Mouse (Mus musculus) heart, adult 2 months (tissue): ENCODE results near the gene Wwox. TPM values are rescaled to one million over a fixed set of nuclear protein-coding genes. Genes with fewer than 3 reads are reported as not detected.

Source experiments
- DNase-seq, 2 experiments: peaks; one replicate each; pipeline ENCODE4 v3.0.0; 2021
- H3K27ac ChIP-seq: fragments of 200-600 bp; 2 replicates; pipeline ENCODE4 v1.8.1; 2022
- H3K27me3 ChIP-seq: fragments of 200-500 bp; 2 replicates; pipeline ENCODE4 v1.6.1; 2012; ENCODE audit warnings: mild to moderate bottlenecking, low read length, inconsistent platforms, mixed read lengths; ENCODE audit not compliant: control insufficient read depth, insufficient read depth
- H3K36me3 ChIP-seq: fragments of 200-500 bp; 2 replicates; pipeline ENCODE4 v1.6.1; 2012; ENCODE audit warnings: low read length, inconsistent platforms; ENCODE audit not compliant: control insufficient read depth, insufficient read depth
- H3K4me1 ChIP-seq: fragments of 200-500 bp; 2 replicates; pipeline ENCODE4 v1.6.1; 2011; ENCODE audit warnings: low read length; ENCODE audit not compliant: control insufficient read depth, insufficient read depth
- H3K4me3 ChIP-seq: fragments of 200-600 bp; 2 replicates; pipeline ENCODE4 v1.8.1; 2022
- H3K79me2 ChIP-seq: fragments of 200-500 bp; replicated peaks from 2 replicates; pipeline ENCODE4 v1.6.1; 2012; ENCODE audit warnings: mild to moderate bottlenecking, inconsistent platforms, low read length, moderate library complexity, mixed read lengths; ENCODE audit not compliant: control insufficient read depth, insufficient read depth
- H3K9ac ChIP-seq: fragments of 200-500 bp; 2 replicates; pipeline ENCODE4 v1.6.1; 2012; ENCODE audit warnings: low read depth, mild to moderate bottlenecking, control low read depth, inconsistent platforms, low read length, mixed read lengths
- CTCF ChIP-seq: fragments of 200-600 bp; IDR thresholded peaks from 2 replicates; pipeline ENCODE4 v1.8.1; 2022; ENCODE audit warnings: antibody characterized with exemption, mild to moderate bottlenecking, moderate library complexity
- EP300 ChIP-seq: fragments of 200-500 bp; IDR thresholded peaks from 2 replicates; pipeline ENCODE4 v1.6.1; 2011; ENCODE audit warnings: low read depth, low read length, control low read depth; ENCODE audit not compliant: insufficient read depth
- POLR2A ChIP-seq: fragments of 200-500 bp; IDR thresholded peaks from 2 replicates; pipeline ENCODE4 v1.6.1; 2011; ENCODE audit warnings: mild to moderate bottlenecking, low read depth, low read length, control low read depth; ENCODE audit not compliant: insufficient read depth
- WGBS: fragments of 180-500 bp; shearing (Covaris S2); methylation state at CpG from one replicate; pipeline ENCODE4 v1.1.7; 2018; 5-methylcytosine and 5-hydroxymethylcytosine counted together
- intact Hi-C: fragments of 180-260 bp; cut with DNase I; formaldehyde crosslinking; loops from one replicate; pipeline ENCODE4 v1.15.1; 2025
- polyA plus RNA-seq: library from polyadenylated mRNA; depleted of rRNA; stranded (reverse); fragments of >200 nt; gene quantifications from 2 replicates; pipeline ENCODE4 v1.2.3, GENCODE M21; 2012
- total RNA-seq, 2 experiments: library from RNA; stranded (reverse); gene quantifications; 2 replicates each; pipeline ENCODE4 v1.2.3; 2021

Wwox gene
- total and polyA plus RNA-seq, 3 experiments, result 3.3 to 4.6 (median 4.6) TPM

DNA sequence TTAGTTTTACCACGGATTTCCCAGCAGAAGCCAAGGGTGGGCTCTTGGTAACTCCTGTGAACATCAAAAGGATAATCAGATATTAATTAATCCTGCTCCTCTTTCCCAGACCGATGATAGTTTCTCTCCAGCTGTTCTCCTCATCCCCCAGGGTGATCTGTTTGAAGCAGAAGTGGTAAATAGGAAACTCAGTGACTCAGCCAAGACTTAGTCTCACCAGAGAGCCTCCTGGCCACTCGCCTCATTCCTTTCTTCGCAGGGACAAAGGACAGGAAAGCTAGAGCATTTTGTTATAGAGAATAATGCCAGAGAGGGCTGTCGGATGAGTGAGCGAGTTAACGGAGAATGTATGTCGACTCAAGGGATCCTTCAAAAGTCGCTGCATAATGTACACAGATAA, 798.1 kb downstream of the Wwox start:
- WGBS, result 43% methylated on average over 9 of the region's 9 CpGs
- H3K4me1 ChIP-seq, result no peaks in the 10 kb centered on the region
- intact Hi-C loops, result no loop called here

DNA sequence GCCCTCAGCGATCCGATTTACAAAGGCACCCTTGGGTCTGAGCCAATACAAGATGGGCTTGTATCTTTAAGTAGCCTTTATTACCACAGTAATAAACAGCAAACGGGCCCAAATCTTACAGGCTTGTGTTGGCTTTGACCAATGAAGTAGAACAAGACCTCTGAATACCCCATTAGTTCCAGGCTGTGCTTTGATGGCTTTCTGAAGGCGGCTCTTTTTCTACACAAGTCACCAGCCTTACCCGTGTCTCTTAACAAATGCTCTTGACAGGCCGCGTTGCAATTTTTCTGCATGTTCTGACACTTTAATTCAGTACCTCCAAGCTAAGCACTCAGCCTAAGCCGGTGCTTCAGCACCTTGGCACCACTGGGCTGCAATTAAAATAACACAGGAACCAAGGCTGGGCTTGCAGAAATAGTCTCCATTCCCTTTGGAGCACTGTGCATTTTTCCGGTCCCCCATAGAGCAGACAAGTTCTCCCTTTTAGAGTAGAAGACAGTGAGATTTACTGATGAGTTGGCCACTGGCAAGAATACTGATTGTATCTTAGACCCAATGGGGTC, 804.1 kb downstream of the Wwox start:
- Histone ChIP-seq H3K4me1 (no peaks in the 10 kb centered on the region), H3K9ac (no peak overlapping the region), H3K27me3 (no peaks in the 10 kb centered on the region), H3K79me2 (no peaks in the 10 kb centered on the region), H3K36me3 (no peaks in the 10 kb centered on the region), H3K27ac (no peak overlapping the region), H3K4me3 (no peak overlapping the region)
- intact Hi-C loops, result no loop called here
- TF ChIP-seq POLR2A (no peak), EP300 (no peak), CTCF (no peak)
- WGBS, result 89% methylated on average over 9 of the region's 9 CpGs
- DNase-seq, result no peak

More for the DNA sequence above, 798.1 kb downstream of the Wwox start:
- TF ChIP-seq POLR2A, result no peak
- TF ChIP-seq CTCF, result no peak
- no peak for TF ChIP-seq EP300
- H3K9ac ChIP-seq, result no peak overlapping the region
- no peaks in the 10 kb centered on the region for H3K79me2 ChIP-seq
- H3K27ac ChIP-seq, result no peak overlapping the region
- H3K27me3 ChIP-seq, result no peaks in the 10 kb centered on the region
- H3K36me3 ChIP-seq, result no peaks in the 10 kb centered on the region
- H3K4me3 ChIP-seq, result no peak overlapping the region
- DNase-seq, result peak in 1 of 2 experiments; percentile 10

DNA sequence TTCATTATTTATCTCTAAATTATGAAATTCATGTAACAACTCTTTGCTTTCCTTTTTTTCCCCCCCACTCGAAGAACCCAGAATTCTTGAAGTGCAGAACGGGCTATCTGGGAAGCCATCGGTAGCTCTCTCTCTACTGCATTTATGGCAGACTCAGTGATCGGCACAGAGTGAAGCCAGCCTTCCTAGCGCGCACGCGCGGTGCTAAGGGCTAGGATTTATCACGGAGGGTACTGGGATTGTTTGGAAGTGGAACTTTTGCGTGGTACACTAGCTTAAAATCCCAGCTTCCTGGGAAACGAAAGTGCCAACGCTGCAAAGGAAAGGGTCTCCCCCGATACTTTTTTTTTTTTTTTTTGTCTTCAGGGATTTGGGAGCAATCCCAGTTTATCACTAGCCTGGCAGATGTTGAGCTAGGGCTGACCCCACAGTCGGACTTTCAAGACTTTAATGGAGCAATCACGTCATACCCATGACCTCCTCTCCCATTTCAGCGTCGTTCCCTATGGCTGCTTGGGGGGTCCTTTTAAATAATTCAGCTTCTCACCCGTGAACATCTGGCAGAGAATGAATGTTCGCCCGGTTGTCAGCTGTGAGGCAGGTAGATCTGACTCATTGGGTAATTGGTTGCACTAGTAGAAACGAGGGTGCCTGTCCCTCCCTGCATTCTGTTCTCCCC, 810.4 kb downstream of the Wwox start:
- Histone ChIP-seq H3K4me3 (no peak overlapping the region), H3K79me2 (no peaks in the 10 kb centered on the region), H3K9ac (no peak overlapping the region), H3K27me3 (no peaks in the 10 kb centered on the region), H3K4me1 (no peaks in the 10 kb centered on the region; the same call in 1 of the 2 replicates), H3K36me3 (no peaks in the 10 kb centered on the region), H3K27ac (no peak overlapping the region)
- TF ChIP-seq EP300 (no peak), POLR2A (no peak), CTCF (no peak)
- peak in 1 of 2 experiments; percentile 26 for DNase-seq
- intact Hi-C loops, result no loop called here
- 54% methylated on average over 22 of the region's 22 CpGs for WGBS

DNA sequence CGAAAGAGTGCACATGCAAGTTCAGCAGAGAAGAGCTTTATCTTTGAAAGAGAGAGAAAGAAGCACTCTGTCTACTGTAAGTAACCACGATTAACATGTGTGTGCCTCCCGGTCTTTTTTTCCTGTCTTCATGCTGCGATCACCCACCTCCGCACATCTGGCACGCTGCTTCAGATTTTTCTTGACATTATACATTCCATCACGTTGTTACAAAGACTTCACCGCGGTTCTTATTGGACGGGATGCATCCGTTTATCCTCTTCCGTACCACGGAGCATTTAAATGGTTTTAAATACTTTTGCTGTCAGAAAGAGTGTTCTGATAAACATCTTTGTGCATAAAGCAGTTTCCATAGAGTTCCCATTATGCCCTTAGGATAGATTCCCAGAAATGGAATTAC, 816.1 kb downstream of the Wwox start:
- Histone ChIP-seq H3K4me3 (no peak overlapping the region), H3K27me3 (no peaks in the 10 kb centered on the region), H3K79me2 (no peaks in the 10 kb centered on the region), H3K9ac (no peak overlapping the region), H3K4me1 (no peaks in the 10 kb centered on the region; the same call in 1 of the 2 replicates), H3K36me3 (no peaks in the 10 kb centered on the region), H3K27ac (no peak overlapping the region)
- TF ChIP-seq POLR2A (no peak), CTCF (no peak), EP300 (no peak)
- 85% methylated on average over 13 of the region's 13 CpGs for WGBS
- intact Hi-C loops, result no loop called here
- no peak for DNase-seq

DNA sequence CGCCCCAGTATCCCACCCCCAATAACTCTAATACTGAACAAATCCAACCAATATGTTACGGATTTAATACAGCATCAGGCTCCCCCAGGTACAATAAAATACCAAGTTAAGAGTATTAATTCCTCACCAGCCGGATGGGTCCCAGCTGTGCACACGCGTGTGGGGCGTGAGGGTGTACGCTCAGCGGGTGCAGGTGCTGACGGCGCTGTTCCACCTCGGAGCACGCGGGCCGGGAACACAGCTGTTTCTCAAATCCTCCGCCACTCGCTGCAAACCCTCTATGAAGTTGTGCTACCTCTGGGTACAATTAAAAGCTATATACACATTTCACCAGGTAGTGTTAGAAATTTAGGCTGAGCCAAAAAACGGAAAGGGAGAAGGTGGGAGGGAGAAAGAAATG, 818.0 kb downstream of the Wwox start:
- no peak overlapping the region for H3K9ac ChIP-seq
- DNase-seq, result no peak
- no peaks in the 10 kb centered on the region for H3K36me3 ChIP-seq
- no peaks in the 10 kb centered on the region for H3K4me1 ChIP-seq
- no peak overlapping the region for H3K4me3 ChIP-seq
- TF ChIP-seq POLR2A, result no peak
- TF ChIP-seq CTCF, result no peak
- TF ChIP-seq EP300, result no peak
- intact Hi-C loops, result no loop called here
- no peaks in the 10 kb centered on the region for H3K27me3 ChIP-seq
- H3K79me2 ChIP-seq, result no peaks in the 10 kb centered on the region
- no peak overlapping the region for H3K27ac ChIP-seq
- WGBS, result 92% methylated on average over 17 of the region's 17 CpGs

DNA sequence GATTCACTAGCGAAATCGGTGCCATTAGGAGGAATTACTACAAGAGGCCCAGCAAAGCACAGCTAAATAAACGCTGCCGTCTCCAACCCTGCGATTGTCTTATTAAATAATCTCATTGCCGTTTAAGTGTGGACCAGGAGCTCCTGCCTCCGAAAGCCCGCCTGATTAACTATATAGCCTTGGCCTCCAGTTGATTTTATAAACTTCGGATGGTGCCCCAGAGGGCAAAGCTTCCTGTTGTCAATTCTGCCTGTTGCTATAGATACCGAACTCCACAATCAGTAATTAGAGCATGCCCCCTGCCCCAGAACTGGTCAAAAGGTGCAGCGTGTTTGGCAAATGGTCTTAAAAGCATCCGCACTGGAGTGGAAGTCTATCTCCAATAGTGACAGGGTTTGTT, 820.4 kb downstream of the Wwox start:
- Histone ChIP-seq H3K4me1 (no peaks in the 10 kb centered on the region), H3K79me2 (no peaks in the 10 kb centered on the region), H3K27me3 (no peaks in the 10 kb centered on the region; the same call in 1 of the 2 replicates), H3K4me3 (no peak overlapping the region), H3K9ac (no peak overlapping the region), H3K36me3 (no peaks in the 10 kb centered on the region), H3K27ac (no peak overlapping the region)
- intact Hi-C loops, result no loop called here
- TF ChIP-seq POLR2A (no peak), EP300 (no peak)
- no peak for DNase-seq
- 86% methylated on average over 12 of the region's 12 CpGs for WGBS
